Mouse (Mus musculus) spleen, embryonic (tissue): ENCODE measurements at regions not wholly inside any gene's neighbourhood (a gene's known extent, or its start where the extent isn't known, plus 50 kb on each side); places are given as distances from the start of the nearest gene placed in this dataset.

Experiments
- CTCF ChIA-PET: fragments of 350-600 bp; sonication (Branson Sonifier 250); formaldehyde crosslinking; loops from one replicate; lab custom pipeline; 2022; lab: Charles Lee

DNA sequence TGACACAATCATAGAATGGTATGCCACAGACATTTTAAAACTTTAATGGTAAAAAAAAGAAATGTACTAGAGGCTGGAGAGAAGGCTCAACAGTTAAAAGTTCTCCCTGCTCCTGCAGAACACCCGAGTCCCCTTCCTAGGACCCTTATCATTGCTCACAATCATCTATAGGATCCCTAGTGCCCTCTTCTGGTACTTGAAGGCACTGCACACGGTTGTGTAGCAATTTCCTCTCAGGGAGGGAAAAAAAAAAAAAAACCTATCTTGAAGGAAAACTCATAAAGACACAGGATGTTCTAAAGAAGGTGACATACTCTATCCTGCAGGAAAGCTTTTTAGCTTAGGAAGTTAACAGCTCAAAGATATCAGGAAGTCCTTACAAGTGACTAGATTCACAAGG, 154.4 kb upstream of the Lmcd1 start:
- CTCF ChIA-PET: no interaction called here

DNA sequence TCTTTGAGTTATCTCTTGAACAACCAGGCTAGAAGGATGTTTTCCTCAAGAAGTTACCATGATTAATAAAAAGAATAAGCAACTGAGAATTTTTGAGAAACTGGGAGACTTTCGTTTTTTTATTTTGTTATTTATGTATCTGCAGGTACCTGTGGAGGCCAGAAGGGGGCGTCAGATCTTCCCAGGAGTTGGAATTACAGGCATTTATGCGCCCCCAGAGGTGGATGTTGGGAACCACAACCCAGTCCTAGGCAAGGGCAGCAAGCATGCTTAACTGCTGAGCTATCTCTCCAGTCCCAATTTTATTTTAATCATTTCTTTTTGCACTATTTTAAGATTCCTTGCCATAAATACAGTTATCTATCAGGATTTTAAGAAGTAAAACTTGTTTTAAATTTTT, 140.0 kb upstream of the Lmcd1 start:
- CTCF ChIA-PET: no interaction called here

DNA sequence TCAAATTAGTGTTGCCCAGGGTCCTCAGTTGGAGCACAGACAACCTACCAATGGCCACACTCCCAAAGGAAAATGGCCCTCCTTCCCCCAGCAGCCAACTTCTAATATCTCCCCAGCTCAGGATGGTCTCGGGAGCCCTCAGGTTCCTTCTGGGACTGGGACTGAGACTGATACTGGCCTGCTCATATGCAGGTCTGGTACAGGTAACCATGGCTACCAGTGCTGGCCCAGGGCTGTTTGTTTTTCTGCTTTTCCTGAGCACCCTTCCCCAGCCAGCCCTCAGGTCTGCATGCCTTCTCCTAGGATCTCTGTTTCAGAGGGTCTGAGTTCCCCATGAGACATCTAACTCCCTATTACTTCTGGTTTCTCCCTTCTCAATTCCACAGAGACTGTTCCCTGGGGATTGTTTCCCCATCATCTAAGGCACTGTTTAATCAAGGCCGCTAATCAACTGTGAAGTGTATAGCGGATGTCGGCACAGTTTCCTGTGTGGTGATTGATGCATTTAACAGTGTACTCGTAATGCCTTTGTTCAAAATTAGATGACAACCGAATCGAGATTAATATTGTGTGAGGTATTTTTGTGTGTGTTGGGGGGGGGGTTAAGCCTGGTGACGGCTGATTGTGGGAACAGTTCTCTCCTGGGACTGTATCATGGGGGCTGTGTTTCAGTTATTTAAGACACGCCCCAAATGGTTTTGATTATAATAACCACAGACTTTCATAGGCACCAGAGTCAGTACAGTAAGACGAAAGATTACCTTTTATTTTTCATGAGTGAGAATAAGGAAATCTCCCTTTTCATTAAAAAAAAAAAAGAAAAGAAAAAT, 120.8 kb upstream of the Lmcd1 start:
- CTCF ChIA-PET: no interaction called here

DNA sequence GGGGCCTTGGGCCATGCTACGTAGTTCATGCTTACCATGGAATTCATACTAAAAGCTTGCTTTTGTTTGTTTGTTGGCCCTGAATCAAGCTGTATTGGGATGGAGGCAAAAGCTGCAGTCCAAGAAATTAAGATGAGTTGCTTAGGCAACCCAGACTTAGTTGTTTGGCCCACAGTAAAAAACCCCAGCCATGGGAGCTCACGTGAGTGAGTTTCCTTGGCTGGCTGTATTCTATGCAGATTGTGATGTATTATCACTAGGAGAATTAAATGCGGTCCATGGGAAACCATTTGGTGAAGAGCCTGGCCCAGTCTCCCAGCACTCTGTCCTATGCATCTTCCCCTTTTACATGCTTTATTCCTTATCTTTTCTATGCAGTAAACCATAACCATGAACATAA, 106.1 kb upstream of the Lmcd1 start:
- CTCF ChIA-PET: no interaction called here

DNA sequence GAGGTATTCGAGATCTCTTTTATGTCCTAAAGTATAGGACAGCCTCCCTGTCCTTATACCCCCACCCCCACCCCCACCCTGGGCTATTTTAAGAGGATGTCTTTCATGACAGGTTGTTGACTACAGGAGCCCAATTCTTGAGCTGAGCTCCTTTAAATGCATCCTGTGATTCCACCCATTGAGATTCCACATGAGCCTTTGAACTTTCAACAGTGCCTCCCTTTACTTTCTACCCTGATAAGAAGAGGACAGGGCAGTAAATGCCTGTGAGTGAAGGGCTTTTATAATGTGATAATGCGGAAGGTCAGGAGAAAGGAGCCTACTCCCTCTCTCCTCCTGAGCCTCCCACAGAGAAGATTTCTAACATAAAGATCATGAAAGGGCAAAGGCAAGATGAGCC, 97.2 kb upstream of the Lmcd1 start:
- CTCF ChIA-PET: no interaction called here

DNA sequence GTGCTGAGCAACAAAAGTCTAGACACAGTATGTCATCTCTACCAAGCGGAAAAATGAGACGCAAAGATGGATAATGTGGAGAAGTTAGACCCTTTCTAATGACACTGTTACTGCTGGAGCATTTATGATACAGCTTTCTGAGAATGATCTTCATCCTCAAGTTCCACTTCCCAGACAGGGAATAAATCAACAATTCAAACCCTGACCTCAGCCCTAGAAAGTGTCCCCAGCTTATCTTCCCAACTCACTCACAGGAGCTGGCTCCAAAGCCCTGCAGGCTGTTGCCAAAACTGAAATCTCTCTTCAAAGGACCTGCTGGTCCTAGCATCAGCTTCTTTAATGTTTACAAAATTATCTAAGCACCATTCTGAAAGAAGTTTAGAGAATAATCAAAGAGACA, 85.9 kb upstream of the Lmcd1 start:
- CTCF ChIA-PET: no interaction called here

DNA sequence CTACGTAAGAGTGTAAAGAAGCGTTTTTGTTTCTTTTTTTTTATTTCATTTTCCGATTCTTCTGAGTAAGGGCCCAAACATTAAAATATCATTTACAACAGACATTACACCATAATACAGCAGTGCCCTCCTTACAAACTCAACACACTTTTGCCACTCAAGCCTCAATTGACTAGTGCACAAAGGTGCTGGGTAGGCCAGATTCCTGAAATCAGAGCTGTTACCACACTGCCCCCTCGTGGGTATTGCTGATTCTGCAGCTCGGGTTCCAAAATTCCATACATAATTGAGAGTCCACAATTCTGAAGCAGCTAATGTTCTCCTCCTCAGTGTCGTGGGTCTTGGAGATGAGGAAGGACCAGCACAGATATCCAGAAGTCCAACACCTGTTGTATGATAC, 82.5 kb upstream of the Lmcd1 start:
- CTCF ChIA-PET: no interaction called here

DNA sequence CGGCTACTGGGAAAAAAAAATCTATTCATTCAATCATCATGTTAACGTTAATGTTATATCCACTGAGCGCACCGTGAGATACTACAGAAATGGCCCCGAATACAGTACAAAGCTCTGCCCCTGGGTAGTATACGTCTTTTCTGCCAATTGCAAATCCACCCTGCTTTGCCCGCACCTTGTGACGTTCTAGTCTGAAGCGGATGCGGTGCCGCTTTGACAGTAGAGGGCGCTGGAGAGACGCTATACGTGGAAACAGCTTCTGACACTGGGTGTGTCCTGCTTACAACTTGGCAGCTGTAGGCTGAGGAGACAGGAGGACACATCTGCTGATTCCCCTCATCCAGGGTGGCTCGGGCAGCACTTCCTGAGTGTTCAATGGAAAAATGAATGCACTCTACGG, 76.1 kb upstream of the Lmcd1 start:
- CTCF ChIA-PET: no interaction called here

DNA sequence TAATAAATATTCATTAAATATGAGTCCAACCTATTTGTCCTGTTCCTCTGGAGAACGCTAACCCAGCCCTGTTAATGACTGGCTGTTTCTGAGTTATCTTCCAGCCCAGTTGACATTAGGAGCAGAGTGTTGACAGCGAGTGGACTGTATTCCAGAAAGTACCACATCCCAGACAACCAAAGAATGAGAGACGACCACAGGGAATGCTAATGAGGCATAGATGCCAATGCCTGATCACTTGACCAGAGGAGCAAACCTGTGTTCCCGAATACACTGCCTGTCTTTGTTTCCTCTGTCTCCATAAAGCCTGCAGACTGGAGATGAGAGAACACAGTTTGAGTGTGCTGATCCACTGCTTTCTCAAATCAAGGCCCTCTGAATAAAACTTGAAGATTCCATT, 74.3 kb upstream of the Lmcd1 start:
- CTCF ChIA-PET: no interaction called here

DNA sequence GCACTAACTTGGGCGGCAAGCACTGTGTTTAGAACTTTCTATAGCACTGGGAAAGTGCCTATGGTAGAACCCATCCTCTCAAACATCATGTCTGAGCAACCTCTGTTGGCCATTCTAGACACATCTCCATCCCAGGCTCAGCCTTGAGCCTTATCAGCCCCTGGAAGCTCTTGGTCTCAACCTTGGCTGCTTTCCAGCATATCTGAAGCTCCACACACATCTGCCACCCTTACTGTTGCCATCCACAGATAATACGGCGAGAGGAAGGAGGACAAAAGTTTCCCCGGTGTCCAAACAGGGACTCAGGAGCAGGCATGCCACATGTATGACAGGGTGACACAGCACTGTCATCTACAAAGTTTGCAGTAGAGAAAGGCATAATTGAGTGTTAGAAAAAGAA, 71.4 kb upstream of the Lmcd1 start:
- CTCF ChIA-PET: no interaction called here

DNA sequence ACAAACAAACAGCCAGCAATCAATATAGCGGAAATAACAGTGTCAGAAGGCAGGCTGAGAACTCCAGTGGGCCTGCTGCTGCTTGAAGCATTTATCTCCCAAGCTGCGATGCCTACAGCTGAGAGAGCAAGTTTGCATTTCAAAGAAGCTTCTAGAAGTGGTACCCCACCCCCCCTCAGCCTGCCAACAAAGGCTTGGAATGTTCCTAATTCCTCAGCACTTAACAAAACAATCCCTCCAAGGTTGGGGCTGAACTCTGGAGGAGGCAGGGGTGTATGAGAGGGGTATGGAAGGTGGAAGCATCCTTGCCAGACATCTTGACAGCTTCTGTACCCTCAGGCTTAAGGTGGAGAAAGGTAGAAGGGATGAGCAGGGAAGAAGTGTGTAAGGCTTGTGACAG, 70.2 kb upstream of the Lmcd1 start:
- CTCF ChIA-PET: no interaction called here

DNA sequence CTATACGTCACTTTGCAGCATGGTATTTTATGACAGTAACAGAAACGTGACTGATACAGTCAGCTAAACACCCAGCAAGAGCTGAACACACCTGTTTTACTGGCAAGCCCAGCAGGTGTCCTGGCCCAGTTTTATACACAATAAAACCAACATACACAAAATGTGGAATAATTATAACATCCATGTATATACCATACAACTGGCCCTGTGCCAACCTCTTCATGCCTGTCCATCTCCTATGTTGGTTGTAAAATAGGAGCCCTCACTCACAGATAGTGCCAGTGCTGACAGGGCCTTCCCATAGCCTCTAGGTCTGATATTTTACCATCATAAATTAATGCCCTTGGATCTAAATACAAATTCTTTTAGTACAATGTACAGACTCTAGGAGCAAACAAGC, 68.6 kb upstream of the Lmcd1 start:
- CTCF ChIA-PET: no interaction called here

DNA sequence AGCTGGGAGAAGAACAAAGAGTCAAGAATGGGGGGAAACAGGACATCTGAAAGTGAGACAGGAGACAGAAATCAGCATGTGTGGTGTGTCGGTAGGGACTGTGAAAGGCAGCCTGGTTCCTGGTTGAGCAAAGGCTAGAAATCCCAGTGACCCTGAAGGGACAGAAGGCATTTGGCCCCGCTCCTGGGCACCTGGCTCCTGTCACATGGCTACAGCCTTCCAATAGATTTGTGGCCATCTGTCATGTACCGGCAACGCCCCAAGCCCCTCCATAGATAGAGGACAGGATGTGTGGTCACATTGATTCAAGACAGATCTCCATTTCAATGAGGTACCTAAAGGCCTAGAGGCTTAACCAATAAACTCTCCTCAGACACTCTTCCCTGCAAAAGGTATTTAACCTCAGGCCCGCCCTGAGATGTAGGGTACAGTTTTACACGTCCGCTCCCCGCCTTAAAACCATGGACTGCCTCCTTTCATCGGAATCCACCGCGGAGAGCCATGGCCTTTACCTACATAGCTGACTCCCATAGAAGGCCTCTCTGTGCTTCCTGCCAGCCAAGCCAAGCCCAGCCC, 68.0 kb upstream of the Lmcd1 start:
- CTCF ChIA-PET: no interaction called here

DNA sequence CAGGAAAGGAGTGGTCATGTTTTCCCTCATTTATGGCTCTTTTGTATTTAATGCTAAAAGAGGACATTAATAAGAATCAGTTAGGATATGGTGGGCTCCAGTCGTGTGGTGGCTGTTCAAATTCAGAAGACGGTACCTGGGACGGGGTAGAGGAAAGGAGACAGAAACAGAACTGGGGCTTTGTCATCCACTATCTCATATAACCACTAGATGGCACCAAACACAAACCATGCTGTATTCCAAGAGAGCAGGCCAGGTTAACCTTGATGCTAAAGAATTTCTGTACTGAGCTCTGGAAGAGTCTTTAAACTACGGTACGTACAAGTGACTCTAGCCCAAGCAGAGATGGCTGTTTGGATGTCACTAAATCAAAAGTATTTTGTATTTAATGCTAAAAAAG, 66.3 kb upstream of the Lmcd1 start:
- CTCF ChIA-PET: no interaction called here

DNA sequence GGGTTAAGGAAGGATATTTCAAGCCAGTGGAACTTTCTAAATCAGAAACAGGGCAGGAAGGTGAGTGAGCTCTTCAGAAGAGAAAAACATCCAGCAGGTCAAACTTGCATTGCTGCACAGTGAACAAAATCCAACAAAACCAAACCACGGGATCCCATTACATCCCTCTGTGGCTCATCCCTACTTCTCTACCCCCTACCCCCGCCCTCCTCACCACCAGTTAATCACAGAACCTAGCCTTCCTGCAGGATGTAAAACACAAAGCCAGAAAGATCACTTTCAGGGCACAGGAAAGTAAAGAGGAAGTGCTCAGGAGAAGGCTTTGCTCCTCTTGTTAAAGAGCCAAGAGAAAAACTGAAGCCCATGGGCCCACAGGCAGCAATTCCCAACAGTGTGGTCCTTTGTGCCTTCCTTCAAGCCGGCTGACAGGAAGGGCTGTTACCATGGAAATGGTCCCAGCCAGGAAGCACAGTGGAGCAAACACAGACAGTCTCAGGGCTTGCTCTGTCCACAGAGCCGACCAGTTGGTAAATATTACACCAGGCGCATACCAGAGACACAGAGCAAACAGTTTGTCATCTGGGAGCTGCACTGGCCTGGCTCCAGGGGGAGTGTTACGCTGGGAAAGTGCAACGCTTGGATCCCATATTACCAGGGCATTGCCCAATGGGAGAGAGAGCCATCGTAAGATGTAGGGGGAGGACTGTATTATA, 63.2 kb upstream of the Lmcd1 start:
- CTCF ChIA-PET: no interaction called here

DNA sequence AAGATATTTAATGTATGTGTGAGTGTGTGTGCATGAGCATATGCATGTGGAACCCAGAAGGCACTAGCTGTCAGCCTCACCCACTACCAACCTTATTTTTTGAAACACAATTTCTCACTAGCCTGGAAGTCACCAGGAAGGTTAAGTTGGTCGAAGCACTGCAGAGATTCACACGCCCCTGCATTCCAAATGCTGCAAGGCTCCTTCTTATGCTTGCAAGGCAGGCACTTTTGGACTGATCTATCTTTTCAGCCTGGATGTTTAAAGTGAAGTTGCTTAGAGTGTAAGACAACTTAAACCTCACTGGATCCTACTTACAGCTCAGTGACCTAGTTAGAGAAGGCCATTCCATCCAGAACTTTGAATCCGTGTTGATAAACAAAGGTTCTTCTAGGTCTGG, 56.7 kb upstream of the Lmcd1 start:
- CTCF ChIA-PET: no interaction called here

DNA sequence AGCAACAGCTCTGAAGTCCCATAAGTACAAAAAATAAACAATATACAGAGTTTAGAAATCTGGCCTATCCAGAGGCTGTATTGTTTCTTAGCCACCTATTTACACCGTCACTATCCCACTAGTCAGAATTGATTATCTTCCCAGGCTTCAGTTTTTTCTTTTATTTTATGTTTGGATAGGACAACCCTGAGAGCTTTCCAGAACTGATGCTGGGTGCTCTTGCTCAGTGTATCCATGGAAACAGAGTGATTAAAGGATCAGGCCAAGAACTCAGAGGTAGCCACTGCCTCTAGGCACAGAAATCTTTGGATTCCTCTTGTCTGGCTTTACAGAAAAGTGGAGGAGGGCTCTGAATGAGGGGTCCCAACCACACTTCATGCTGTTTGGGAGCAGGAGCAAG, 55.3 kb upstream of the Lmcd1 start:
- CTCF ChIA-PET: no interaction called here

DNA sequence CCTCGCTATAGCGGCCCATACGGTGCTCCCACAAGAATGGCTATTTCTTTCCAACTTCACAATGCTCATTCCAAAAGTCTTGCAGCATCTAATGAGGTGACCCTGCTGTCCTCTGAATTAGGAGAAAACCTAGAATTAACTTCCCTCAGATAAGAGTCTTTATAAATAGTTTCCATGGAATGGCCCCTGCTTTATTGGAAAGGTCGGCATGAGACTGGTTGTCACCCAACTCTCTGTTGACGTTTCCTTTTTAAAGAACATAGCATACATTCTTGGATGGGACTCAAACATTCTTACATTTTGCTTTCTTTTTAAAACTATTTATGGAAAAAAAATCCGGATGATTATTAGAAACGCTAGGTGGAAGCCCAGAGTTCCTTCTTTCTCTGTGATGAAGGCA, 53.9 kb upstream of the Lmcd1 start:
- CTCF ChIA-PET: no interaction called here

DNA sequence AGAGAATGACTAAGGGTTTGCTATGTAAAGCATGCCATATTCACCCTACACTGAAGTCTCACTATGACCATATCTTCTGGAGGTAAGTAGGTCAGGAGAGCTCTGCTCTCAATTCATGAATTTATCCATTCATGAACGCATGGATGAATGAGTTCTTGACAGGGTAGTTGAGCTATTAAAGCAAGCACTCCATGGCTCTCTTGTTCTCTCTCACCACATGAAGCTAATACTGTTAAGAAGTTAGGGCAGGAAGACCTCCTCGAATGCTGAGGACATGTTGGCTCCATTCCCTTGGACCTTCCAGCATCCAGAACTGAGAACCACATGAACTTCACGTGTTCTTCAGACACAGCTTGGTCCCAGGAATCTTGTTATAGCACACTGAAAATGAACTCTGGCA, 53.4 kb upstream of the Lmcd1 start:
- CTCF ChIA-PET: no interaction called here

DNA sequence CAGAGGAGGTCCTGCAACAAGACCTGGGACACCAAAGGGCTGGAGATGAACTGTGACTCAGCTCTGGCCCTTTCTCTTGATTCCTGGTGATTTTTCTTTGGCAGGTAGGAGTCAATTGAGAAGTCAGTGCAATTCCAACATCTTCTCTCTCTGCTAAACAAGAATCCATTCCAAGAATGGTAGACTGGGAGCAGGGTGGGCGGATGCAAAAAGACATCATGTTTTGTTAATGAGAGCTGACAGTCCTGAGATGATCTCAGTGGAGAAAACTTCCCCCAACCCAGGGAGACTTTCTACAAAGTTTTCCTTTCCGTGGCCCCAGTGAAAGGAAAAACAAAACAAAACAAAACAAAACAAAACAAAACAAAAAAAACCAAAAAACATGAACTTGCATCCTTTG, 52.2 kb upstream of the Lmcd1 start:
- CTCF ChIA-PET: no interaction called here

DNA sequence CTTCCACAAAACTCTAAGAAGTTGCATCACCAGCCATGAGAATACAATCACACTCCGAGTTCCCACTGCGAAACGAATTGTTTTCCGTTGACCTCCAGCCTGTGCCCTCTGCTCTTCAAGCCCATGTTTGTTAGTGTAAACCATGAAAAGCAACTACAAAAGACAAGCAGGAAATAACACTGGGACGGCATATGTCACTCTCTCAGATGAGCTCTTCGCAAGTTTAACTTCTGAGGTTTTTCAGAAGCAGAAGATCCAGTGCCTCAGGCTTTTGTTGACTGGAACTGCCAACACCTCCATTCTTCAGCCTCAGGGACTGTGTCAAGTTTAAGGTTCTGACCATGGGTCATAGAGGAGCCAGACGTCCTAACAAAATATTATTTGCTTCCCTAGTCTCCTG, 50.2 kb upstream of the Lmcd1 start:
- CTCF ChIA-PET: no interaction called here
